Mouse (Mus musculus) urinary bladder, adult 2 months (tissue): ENCODE measurements around the gene Dvl3. TPM values are rescaled to one million over a fixed set of nuclear protein-coding genes. Genes with fewer than 3 reads are reported as not detected.

Experiments used
- DNase-seq: peaks from one replicate; pipeline ENCODE4 v3.0.0; 2022; ENCODE audit warnings: low spot score
- polyA plus RNA-seq: library from polyadenylated mRNA; depleted of rRNA; stranded (reverse); fragments of >200 nt; gene quantifications from 2 replicates; pipeline ENCODE4 v1.2.3, GENCODE M21; 2012

The Dvl3 gene
- polyA plus RNA-seq, 1 experiment: 22.5 TPM

- DNase-seq: no peak
Observed at GRCm38 (mm10) chr16:20496671-20497600, 19.8 kb upstream of the Dvl3 start.

- no peak for DNase-seq
Observed at GRCm38 (mm10) chr16:20497980-20498676, 18.7 kb upstream of the Dvl3 start.

DNA sequence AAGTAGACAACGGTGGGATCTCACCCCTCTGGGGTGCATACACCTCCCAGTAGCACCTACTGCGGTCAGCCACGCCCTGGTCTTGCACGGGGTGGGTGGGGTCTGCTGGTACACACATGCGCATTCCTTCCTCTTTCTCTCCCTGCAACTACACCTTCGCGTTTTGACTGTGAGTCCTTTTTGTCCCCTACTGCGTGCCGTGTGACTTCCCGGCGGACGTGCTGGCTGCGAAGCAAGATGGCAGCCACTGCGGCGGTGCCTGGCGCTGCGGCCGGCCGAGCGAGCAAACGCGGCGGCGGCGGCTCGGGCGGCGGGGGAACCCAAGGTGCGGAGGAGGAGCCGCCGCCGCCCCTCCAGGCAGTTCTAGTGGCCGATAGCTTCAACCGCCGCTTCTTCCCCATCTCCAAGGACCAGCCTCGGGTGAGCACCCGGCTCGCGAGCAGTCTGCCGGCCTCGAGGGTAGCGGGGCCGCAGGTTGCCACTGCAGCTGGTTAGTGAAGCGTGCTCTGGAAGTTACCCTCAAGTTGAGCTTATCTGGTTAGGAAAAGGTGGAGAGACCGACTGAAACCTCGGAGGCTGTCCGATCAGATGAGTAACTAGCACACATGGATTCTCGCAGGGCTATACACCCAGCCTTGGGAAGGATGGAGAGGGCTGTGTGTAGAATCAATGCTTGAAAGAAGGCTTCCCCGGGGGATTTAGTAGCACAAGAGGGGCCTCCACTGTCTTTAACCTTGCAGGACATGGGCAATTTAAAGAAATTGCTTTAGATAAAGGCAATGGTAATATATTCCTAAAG is 17.9 kb upstream of the Dvl3 start, which contains the start of gene Eif2b5:
Gene Eif2b5 (plus strand): TSS at position 141 of the 799 bp plus-strand sequence.
- peak; percentile 79 for DNase-seq

- no peak for DNase-seq
Observed at GRCm38 (mm10) chr16:20506000-20506399, 10.8 kb upstream of the Dvl3 start.

GRCm38 (mm10) chr16:20509349-20509748 is 7.4 kb upstream of the Dvl3 start:
- DNase-seq: no peak

GRCm38 (mm10) chr16:20511277-20511847 is 5.4 kb upstream of the Dvl3 start:
- DNase-seq: no peak

GRCm38 (mm10) chr16:20516032-20516431 is 750 bp upstream of the Dvl3 start:
- no peak for DNase-seq

DNA sequence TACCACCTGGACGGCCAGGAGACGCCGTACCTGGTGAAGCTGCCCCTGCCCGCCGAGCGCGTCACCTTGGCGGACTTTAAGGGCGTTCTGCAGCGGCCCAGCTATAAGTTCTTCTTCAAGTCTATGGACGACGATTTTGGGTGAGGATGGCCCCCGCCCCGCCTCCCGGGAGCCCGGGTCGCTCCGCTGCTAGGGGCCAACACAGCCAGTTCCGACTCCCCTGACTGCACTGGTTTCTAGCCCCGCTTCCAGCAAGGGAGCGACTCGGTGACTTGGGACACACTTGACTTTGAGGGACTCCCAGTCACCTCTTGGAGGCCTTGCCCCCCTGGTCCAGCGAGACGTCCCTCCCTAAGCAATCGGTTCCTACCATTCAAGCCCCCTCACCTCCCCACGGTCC is 434 bp downstream of the Dvl3 start:
- DNase-seq: no peak

DNA sequence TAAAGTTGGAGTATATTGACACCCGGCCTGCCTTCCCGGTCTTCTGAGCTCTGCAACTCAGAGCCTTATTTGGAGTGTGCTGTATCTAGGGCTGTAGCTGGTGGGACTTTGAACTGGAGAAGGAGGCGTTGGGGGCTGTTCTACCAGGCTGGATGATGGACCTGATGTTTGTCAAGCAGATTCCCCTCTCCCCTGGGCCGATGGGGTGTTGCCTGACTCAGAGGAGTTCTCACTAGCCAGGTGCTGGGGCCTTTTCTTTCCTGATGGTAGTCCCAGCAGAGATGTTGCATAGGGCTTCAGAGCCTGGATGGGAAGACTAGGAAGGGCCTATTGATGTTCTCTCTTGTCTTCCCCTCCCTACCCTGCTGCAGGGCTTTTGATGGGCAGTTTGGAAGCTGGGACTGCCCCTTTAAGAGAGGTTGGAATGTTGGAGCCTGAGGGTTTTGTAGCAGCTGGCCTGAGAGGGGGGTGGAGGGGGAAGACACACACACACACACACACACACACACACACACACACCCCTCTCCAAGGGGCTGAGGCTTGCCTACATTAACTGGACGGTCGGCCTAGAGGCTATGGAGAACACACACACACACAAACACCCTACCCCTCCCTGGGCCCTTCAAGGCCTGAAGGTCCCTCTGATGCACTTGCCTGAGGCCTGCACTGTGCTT is 1.1 kb downstream of the Dvl3 start:
- no peak for DNase-seq

GRCm38 (mm10) chr16:20523886-20524285 is 7.1 kb downstream of the Dvl3 start:
- DNase-seq: no peak

GRCm38 (mm10) chr16:20528779-20529178 is 12.0 kb downstream of the Dvl3 start:
- DNase-seq: no peak

GRCm38 (mm10) chr16:20529375-20529774 is 12.6 kb downstream of the Dvl3 start:
- DNase-seq: no peak

GRCm38 (mm10) chr16:20530941-20531340 is 14.2 kb downstream of the Dvl3 start:
- DNase-seq: no peak

DNA sequence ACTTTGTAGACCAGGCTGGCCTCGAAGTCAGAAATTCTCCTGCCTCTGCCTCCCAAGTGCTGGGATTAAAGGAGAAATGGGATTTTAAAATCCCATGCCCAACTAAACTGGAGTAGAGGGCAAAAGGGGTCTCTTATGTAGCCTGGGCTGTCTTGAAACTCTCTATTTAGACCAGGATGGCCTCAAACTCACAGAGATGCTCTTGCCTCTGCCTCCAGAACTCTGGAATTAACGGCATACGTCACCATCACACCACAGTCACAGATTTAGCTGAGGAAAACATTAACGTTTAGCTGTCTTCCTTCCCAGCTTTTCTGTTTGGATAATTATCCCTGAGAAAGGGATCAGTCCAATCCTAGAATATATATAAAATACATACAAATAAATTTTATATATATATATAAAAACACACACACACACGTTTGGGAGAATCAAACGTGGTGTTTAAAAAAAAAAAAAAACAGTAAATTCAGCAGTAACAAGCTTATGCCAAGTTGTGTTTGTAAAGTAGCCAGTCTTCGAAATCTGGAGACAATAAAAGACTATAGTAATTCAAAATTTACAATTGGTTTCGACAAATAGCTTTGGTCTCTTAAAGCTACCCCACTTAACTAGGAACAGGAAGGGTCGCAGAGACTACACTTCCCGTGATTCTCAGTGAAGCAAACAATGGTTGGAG is 18.0 kb downstream of the Dvl3 start:
- no peak for DNase-seq

DNA sequence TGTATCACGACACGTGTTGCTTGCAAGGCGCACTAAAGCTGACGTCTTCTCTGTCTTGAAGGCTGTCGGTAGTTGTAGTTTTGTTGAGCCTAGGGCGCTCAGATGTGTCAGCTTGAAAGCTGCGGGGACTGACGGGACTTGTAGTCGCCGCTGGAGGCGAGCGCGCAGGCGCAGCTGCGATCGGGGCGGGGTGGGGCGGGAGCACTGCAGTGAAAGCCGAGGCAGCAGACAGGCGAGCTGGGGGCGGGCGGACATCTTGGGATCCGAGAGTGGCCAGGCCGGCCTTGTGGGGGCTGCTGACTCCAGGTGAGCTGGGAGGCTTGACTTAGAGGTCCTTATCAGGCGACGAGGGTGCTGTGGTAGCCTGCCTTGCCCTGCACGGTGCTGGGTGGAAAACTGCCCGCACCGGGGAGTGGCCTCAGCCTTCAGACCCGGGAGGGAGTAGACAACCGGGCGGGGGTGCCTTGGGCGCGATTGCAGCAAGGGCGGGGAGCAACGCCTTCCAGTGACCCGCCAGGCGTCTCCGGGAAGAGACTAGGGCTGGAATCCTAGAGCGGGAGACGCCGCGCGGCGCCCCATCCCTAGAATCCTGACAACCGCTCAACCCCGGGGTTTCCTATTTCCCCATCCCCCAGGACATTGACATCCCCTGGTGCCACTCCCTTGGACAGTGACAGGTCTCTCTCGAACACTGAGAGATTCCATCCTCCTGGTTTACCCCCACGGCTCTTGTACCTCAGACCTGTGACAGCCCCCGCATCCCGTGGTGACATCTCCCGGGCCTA is 18.7 kb downstream of the Dvl3 start, which contains the start of gene Ap2m1:
Gene Ap2m1 (plus strand): TSS at position 183 of the 785 bp plus-strand sequence.
- DNase-seq: peak; percentile 83

DNA sequence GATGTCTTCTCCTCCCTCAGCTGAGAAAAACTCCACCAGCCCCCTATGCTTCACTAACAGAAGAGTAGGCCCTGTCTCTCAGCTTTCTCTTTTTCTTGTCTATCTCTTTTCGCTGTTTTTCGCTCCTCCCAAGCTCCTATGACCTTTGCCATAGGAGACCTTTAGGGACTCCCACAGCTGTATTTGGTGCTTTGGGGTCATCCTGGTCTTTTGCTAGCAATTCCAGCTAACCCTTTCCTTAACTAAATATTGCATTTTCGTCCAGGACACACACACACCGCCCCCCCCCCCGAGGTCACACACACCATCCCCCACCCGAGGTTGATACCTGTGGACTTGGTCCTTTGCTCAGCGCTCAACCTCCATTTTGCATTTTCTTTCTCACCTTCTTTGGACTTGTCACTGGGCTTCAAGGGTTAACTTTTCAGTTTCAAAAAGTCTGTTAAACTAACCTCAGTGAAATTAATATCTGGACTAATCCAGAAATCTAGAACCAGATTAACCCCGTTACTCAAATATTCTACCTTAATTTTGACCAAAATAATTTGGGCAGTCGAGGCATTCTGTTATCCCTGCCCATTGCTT is 19.4 kb downstream of the Dvl3 start:
- DNase-seq: no peak

DNA sequence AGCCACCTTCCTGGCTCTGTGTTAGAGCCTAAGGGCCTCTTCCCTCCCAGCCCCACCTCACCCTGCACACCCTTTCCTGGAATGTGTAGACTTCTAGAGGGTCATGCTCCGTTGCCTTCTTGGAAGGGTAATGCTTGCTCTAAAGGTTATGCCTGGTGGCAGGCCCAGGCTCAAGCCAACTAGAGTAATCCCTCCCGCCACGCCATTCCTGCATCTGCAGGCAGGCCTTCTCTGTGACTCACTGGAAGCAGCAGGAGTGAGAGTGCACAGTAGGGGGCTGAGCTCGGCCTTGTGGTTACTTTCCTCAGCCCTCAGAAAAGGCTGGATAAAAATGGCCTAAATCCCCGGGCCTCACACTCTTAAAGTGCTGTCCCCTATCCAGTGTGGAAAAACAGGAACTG is 20.3 kb downstream of the Dvl3 start:
- DNase-seq: no peak

GRCm38 (mm10) chr16:20537601-20538320 is 21.0 kb downstream of the Dvl3 start:
- DNase-seq: no peak

DNA sequence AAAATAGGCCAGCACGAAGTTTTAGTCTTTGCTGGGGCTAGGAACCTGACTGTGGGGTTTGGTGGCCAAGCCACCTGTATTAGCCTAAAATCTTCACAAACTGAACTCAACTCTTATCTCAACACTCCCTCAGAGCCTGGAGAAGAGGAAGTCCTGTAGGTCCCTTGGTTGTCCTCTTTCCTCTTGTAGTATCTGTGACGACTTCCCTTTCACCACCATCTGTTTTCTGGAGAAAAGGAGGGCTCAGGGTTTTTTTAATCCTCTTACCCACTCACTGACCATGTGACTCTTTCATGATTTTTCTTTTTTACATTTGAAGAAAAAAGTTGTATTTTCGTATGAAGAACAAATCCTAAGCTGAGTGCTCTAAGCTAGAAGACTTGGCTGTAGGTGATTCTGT is 22.9 kb downstream of the Dvl3 start:
- no peak for DNase-seq
